Mouse (Mus musculus) naive thymus-derived CD4-positive, alpha-beta T cell, adult 5 months (primary cell): ENCODE results near the gene Trim44. TPM values are rescaled to one million over a fixed set of nuclear protein-coding genes. Genes with fewer than 3 reads are reported as not detected.

Source experiments
- polyA plus RNA-seq: library from polyadenylated mRNA; unstranded; fragments of 100-300 nt; shearing (Covaris generic); gene quantifications from one replicate; pipeline ENCODE4 v1.2.1, GENCODE M21; 2017

Trim44 gene
- 44.2 TPM for polyA plus RNA-seq

GRCm38 (mm10) chr2:102407363-102408184 lies at the start of gene Trim44:
TSS of gene Trim44 (minus strand) at chr2:102407828.

DNA sequence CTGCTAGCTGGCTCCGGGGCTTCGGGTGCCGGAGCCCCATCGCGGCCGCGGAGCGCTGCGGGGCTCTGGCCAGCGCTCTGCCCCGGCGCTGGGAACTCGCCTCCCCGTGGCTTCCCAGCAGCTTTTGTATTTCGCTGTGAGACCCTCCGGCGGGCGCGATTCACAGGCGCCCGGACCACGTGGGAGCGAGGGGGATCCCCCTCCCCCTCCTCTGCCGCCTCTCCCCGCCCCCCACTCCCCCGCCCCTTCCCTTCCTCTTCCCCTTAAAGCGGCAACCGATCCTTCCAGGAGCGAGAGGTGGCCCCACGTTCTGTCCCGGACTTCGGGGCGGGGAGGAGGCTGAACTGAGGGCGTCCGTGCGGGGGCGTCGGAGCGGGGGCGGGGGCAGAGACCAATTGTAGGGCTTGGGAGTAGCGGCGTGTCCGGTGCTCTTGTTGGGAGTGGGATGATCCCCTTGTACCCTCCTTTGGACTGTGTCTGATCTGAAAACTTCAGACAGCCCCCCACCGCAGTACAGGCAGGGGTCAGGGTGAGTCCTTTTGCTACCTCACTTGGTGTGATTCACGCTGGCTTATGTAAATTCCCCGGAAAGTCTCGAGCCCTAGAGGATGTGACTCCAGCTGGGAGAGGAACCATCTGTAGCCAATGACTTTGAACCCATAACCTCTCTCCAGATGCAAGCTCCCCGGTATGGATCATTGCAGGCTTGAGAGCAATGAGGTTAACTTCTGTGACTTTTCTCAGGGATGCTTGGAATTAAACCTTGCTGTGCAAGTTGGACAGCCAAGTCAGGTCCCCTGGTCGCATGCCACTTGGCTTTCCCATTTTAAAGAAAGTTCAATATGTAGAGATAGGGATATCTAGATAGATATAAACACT lies 44.3 kb upstream of the Trim44 start, which contains the start of gene Fjx1:
TSS of gene Fjx1 (minus strand) at position 829 of the 879 bp plus-strand sequence.

Other genes with a start within 250 kb of the Trim44 start
- 0.34 TPM for gene Ldlrad3, start 221.4 kb downstream of the Trim44 start, polyA plus RNA-seq
- gene Fjx1, start 44.7 kb upstream of the Trim44 start, polyA plus RNA-seq, result not detected
- gene Pamr1, start 142.2 kb upstream of the Trim44 start, polyA plus RNA-seq, result not detected